Mouse (Mus musculus) cerebellum, postnatal 36 days (tissue): ENCODE measurements at regions not wholly inside any gene's neighbourhood (a gene's known extent, or its start where the extent isn't known, plus 50 kb on each side); places are given as distances from the start of the nearest gene placed in this dataset.

Experiments
- DNase-seq, 2 experiments: peaks; one replicate each; pipeline ENCODE4 v3.0.0; 2021 to 2022; ENCODE audit warnings: mixed read lengths in 2 of 2

- peak; percentile 36 to 53 for DNase-seq
Observed at GRCm38 (mm10) chr17:91913556-91913955, 820.7 kb upstream of the Nrxn1 start.

GRCm38 (mm10) chr17:91903092-91903491, 810.2 kb upstream of the Nrxn1 start:
- DNase-seq: no peak

GRCm38 (mm10) chr17:91875231-91875630, 782.4 kb upstream of the Nrxn1 start:
- no peak for DNase-seq

- no peak for DNase-seq
Observed at GRCm38 (mm10) chr17:91862152-91862551, 769.3 kb upstream of the Nrxn1 start.
